Mouse (Mus musculus) central nervous system, embryonic 18 days (tissue): ENCODE measurements around the gene Aars. TPM values are rescaled to one million over a fixed set of nuclear protein-coding genes. Genes with fewer than 3 reads are reported as not detected.

Source experiments
- polyA plus RNA-seq: library from polyadenylated mRNA; depleted of rRNA; stranded (reverse); fragments of >200 nt; gene quantifications from 2 replicates; pipeline ENCODE4 v1.2.3, GENCODE M21; 2012; rRNA removed

Gene Aars
- 70.1 and 70.4 TPM in 2 replicates for polyA plus RNA-seq

GRCm38 (mm10) chr8:111032916-111033315 lies at the start of gene Aars:
TSS of gene Aars (plus strand) at chr8:111033144.

GRCm38 (mm10) chr8:110997547-110998531 lies 35.1 kb upstream of the Aars start, which contains the start of gene Ddx19a:
TSS of gene Ddx19a (minus strand) at chr8:110997800.

GRCm38 (mm10) chr8:111031572-111031971 lies 1.4 kb upstream of the Aars start, which contains the start of gene Ddx19b:
TSS of gene Ddx19b (minus strand) at chr8:111031751.

GRCm38 (mm10) chr8:111056158-111056663 lies 23.3 kb downstream of the Aars start, which contains the start of gene Exosc6:
TSS of gene Exosc6 (plus strand) at chr8:111056339.

GRCm38 (mm10) chr8:111092326-111092725 lies 59.4 kb downstream of the Aars start, which contains the start of gene Clec18a:
TSS of gene Clec18a (minus strand) at chr8:111092426.

GRCm38 (mm10) chr8:111093865-111094718 lies 61.1 kb downstream of the Aars start, which contains the start of gene Pdpr:
TSS of gene Pdpr (plus strand) at chr8:111094630.

Other genes with a start within 250 kb of the Aars start
- gene Il34, start 227.2 kb upstream of the Aars start, polyA plus RNA-seq, result 7.6 and 9.2 TPM in 2 replicates
- gene Cog4, start 186.5 kb upstream of the Aars start, polyA plus RNA-seq, result 44.9 TPM in 2 replicates
- gene Sf3b3, start 186.4 kb upstream of the Aars start, polyA plus RNA-seq, result 59.1 and 59.3 TPM in 2 replicates
- gene Fuk, start 130.7 kb upstream of the Aars start, polyA plus RNA-seq, result 10.0 and 10.8 TPM in 2 replicates
- 33.4 and 40.1 TPM in 2 replicates for gene St3gal2, start 113.2 kb upstream of the Aars start, polyA plus RNA-seq
- gene Ddx19a, start 35.3 kb upstream of the Aars start, polyA plus RNA-seq, result 38.0 and 39.2 TPM in 2 replicates
- gene Ddx19b, start 1.4 kb upstream of the Aars start, polyA plus RNA-seq, result 11.2 and 11.4 TPM in 2 replicates
- not detected in 2 replicates for gene Exosc6, start 23.2 kb downstream of the Aars start, polyA plus RNA-seq
- gene Clec18a, start 59.3 kb downstream of the Aars start, polyA plus RNA-seq, result 0.08 and 0.59 TPM in 2 replicates
- gene Pdpr, start 61.5 kb downstream of the Aars start, polyA plus RNA-seq, result 11.0 TPM in 2 replicates
- gene Glg1, start 226.1 kb downstream of the Aars start, polyA plus RNA-seq, result 49.6 and 51.0 TPM in 2 replicates